Mouse (Mus musculus) forebrain, embryonic 14.5 days (tissue): ENCODE measurements at regions not wholly inside any gene's neighbourhood (a gene's known extent, or its start where the extent isn't known, plus 50 kb on each side); places are given as distances from the start of the nearest gene placed in this dataset.

ENCODE experiments used
- ATAC-seq: fragments of 200-750 bp; cut with Nextera tagmentation; 2 replicates; pipeline ENCODE4 v1.8.0; 2017; ENCODE audit warnings: mild to moderate bottlenecking, moderate library complexity
- DNase-seq: peaks from one replicate; pipeline ENCODE4 v3.0.0-alpha.2; 2015; ENCODE audit warnings: low spot score
- H3K27ac ChIP-seq: fragments of 300-500 bp; sonication (generic); 2 replicates; pipeline ENCODE4 v1.5.1; 2014; ENCODE audit warnings: low read depth, mild to moderate bottlenecking, control low read depth, low read length, moderate library complexity
- H3K27me3 ChIP-seq: fragments of 300-500 bp; sonication (generic); replicated peaks from 2 replicates; pipeline ENCODE4 v1.6.1; 2014; ENCODE audit warnings: low read length, control low read depth, mixed read lengths; ENCODE audit not compliant: control insufficient read depth, insufficient read depth
- H3K36me3 ChIP-seq: fragments of 300-500 bp; sonication (generic); 2 replicates; pipeline ENCODE4 v1.6.1; 2014; ENCODE audit warnings: low read length, control low read depth; ENCODE audit not compliant: control insufficient read depth, insufficient read depth
- H3K4me1 ChIP-seq: fragments of 300-500 bp; sonication (generic); 2 replicates; pipeline ENCODE4 v1.6.1; 2014; ENCODE audit warnings: antibody characterized with exemption, low read length, control low read depth; ENCODE audit not compliant: control insufficient read depth, insufficient read depth
- H3K4me2 ChIP-seq: fragments of 300-500 bp; sonication (generic); 2 replicates; pipeline ENCODE4 v1.6.1; 2014; ENCODE audit warnings: mild to moderate bottlenecking, control low read depth, low read length
- H3K4me3 ChIP-seq: fragments of 300-500 bp; sonication (generic); 2 replicates; pipeline ENCODE4 v1.5.1; 2014; ENCODE audit warnings: low read depth, low read length, control low read depth
- H3K9ac ChIP-seq: fragments of 300-500 bp; sonication (generic); 2 replicates; pipeline ENCODE4 v1.6.1; 2014; ENCODE audit warnings: mild to moderate bottlenecking, low read length, control low read depth, moderate library complexity
- H3K9me3 ChIP-seq: fragments of 300-500 bp; sonication (generic); replicated peaks from 2 replicates; pipeline ENCODE4 v1.6.1; 2016; ENCODE audit warnings: low read length, control low read depth, mixed read lengths; ENCODE audit not compliant: control insufficient read depth
- WGBS: fragments of 180-500 bp; shearing (Covaris S2); extraction: QIAGEN DNeasy Blood & Tissue Kit; methylation state at CpG from one replicate; pipeline ENCODE4 v1.1.7; 2014; 5-methylcytosine and 5-hydroxymethylcytosine counted together

- no peaks in the 10 kb centered on the region for H3K36me3 ChIP-seq
- ATAC-seq (no peak), DNase-seq (no peak)
- no peaks in the 10 kb centered on the region for H3K9me3 ChIP-seq
- no peaks in the 10 kb centered on the region for H3K4me1 ChIP-seq
- no peak overlapping the region for H3K27ac ChIP-seq
- no peak overlapping the region for H3K4me3 ChIP-seq
- H3K4me2 ChIP-seq = no peak overlapping the region
- H3K9ac ChIP-seq = no peak overlapping the region
- 90% methylated on average over 2 of the region's 2 CpGs for WGBS
- H3K27me3 ChIP-seq = no peaks in the 10 kb centered on the region
These were observed 333.2 kb upstream of the Mctp2 start for GRCm38 (mm10) chr7:72639566-72639965.

- no peak overlapping the region for H3K4me3 ChIP-seq
- no peaks in the 10 kb centered on the region for H3K9me3 ChIP-seq
- H3K4me2 ChIP-seq = no peak overlapping the region
- no peak overlapping the region for H3K9ac ChIP-seq
- H3K4me1 ChIP-seq = no peaks in the 10 kb centered on the region
- no peaks in the 10 kb centered on the region for H3K36me3 ChIP-seq
- WGBS = 46% methylated on average over 6 of the region's 6 CpGs
- DNase-seq (peak; percentile 51), ATAC-seq (no peak)
- no peaks in the 10 kb centered on the region for H3K27me3 ChIP-seq
- no peak overlapping the region for H3K27ac ChIP-seq
These were observed 368.6 kb upstream of the Mctp2 start for GRCm38 (mm10) chr7:72675018-72675417.

GRCm38 (mm10) chr7:72685803-72686202 lies 379.4 kb upstream of the Mctp2 start:
- H3K9ac ChIP-seq = no peak overlapping the region
- DNase-seq = no peak
- H3K4me3 ChIP-seq = no peak overlapping the region
- no peaks in the 10 kb centered on the region for H3K9me3 ChIP-seq
- H3K4me2 ChIP-seq = no peak overlapping the region
- 48% methylated on average over 2 of the region's 2 CpGs for WGBS
- no peaks in the 10 kb centered on the region for H3K4me1 ChIP-seq
- no peaks in the 10 kb centered on the region for H3K27me3 ChIP-seq
- ATAC-seq = no peak
- no peak overlapping the region for H3K27ac ChIP-seq
- H3K36me3 ChIP-seq = no peaks in the 10 kb centered on the region

- no peaks in the 10 kb centered on the region for H3K9me3 ChIP-seq
- no peak overlapping the region for H3K9ac ChIP-seq
- H3K27me3 ChIP-seq = no peaks in the 10 kb centered on the region
- no peaks in the 10 kb centered on the region for H3K4me1 ChIP-seq
- H3K4me3 ChIP-seq = no peak overlapping the region
- ATAC-seq = no peak
- no peak overlapping the region for H3K4me2 ChIP-seq
- 54% methylated on average over 4 of the region's 4 CpGs for WGBS
- H3K36me3 ChIP-seq = no peaks in the 10 kb centered on the region
- no peak for DNase-seq
- H3K27ac ChIP-seq = no peak overlapping the region
These were observed 380.9 kb upstream of the Mctp2 start for GRCm38 (mm10) chr7:72687356-72687755.

GRCm38 (mm10) chr7:72691396-72691795 lies 385.0 kb upstream of the Mctp2 start:
- no peaks in the 10 kb centered on the region for H3K4me1 ChIP-seq
- ATAC-seq (no peak), DNase-seq (peak; percentile 25)
- no peaks in the 10 kb centered on the region for H3K9me3 ChIP-seq
- no peak overlapping the region for H3K9ac ChIP-seq
- 61% methylated on average over 3 of the region's 3 CpGs for WGBS
- H3K4me2 ChIP-seq = no peak overlapping the region
- H3K27me3 ChIP-seq = no peaks in the 10 kb centered on the region
- H3K36me3 ChIP-seq = no peaks in the 10 kb centered on the region
- no peak overlapping the region for H3K4me3 ChIP-seq
- H3K27ac ChIP-seq = no peak overlapping the region

- H3K36me3 ChIP-seq = no peaks in the 10 kb centered on the region
- H3K27me3 ChIP-seq = no peaks in the 10 kb centered on the region
- no peak for ATAC-seq
- DNase-seq = no peak
- H3K4me2 ChIP-seq = no peak overlapping the region
- no peak overlapping the region for H3K9ac ChIP-seq
- no peak overlapping the region for H3K4me3 ChIP-seq
- no peaks in the 10 kb centered on the region for H3K9me3 ChIP-seq
- no peak overlapping the region for H3K27ac ChIP-seq
- no peaks in the 10 kb centered on the region for H3K4me1 ChIP-seq
- WGBS = 75% methylated on average over 9 of the region's 9 CpGs
These were observed 385.5 kb upstream of the Mctp2 start for GRCm38 (mm10) chr7:72691859-72692258.

- 89% methylated on average over 3 of the region's 3 CpGs for WGBS
- no peak for ATAC-seq
These were observed 390.3 kb upstream of the Mctp2 start for GRCm38 (mm10) chr7:72696736-72697135.

GRCm38 (mm10) chr7:72703652-72704341 lies 397.4 kb upstream of the Mctp2 start:
- Histone ChIP-seq H3K27me3 (no peaks in the 10 kb centered on the region), H3K27ac (no peak overlapping the region), H3K4me1 (no peaks in the 10 kb centered on the region; the same call in 1 of the 2 replicates), H3K9ac (no peak overlapping the region), H3K36me3 (no peaks in the 10 kb centered on the region), H3K4me2 (no peak overlapping the region), H3K9me3 (no peaks in the 10 kb centered on the region), H3K4me3 (no peak overlapping the region)
- DNase-seq = no peak
- 83% methylated on average over 5 of the region's 5 CpGs for WGBS
- no peak for ATAC-seq

More at GRCm38 (mm10) chr7:72696736-72697135, 390.3 kb upstream of the Mctp2 start:
- no peak for DNase-seq
- no peak overlapping the region for H3K4me3 ChIP-seq
- no peak overlapping the region for H3K9ac ChIP-seq
- no peak overlapping the region for H3K4me2 ChIP-seq
- no peak overlapping the region for H3K27ac ChIP-seq
- H3K27me3 ChIP-seq = no peaks in the 10 kb centered on the region
- no peaks in the 10 kb centered on the region for H3K9me3 ChIP-seq
- H3K4me1 ChIP-seq = no peaks in the 10 kb centered on the region
- H3K36me3 ChIP-seq = no peaks in the 10 kb centered on the region

GRCm38 (mm10) chr7:72711193-72712131 lies 405.1 kb upstream of the Mctp2 start:
- H3K27ac ChIP-seq = no peak overlapping the region
- no peak for DNase-seq
- H3K4me3 ChIP-seq = no peak overlapping the region
- no peak overlapping the region for H3K4me2 ChIP-seq
- no peaks in the 10 kb centered on the region for H3K27me3 ChIP-seq
- no peaks in the 10 kb centered on the region for H3K4me1 ChIP-seq
- no peaks in the 10 kb centered on the region for H3K36me3 ChIP-seq
- WGBS = 78% methylated on average over 8 of the region's 8 CpGs
- H3K9me3 ChIP-seq = no peaks in the 10 kb centered on the region
- no peak for ATAC-seq
- no peak overlapping the region for H3K9ac ChIP-seq
